Mouse (Mus musculus): ENCODE data around the gene Dennd4b.
"Not testable (repeated sequence)": the region's sequence is repeated elsewhere in the genome, so short reads cannot be mapped to it uniquely, and the experiment has no call there.

Gene Dennd4b

GRCm38 (mm10) chr3:90265034-90265931 is at the start of gene Dennd4b:
Gene Dennd4b, plus strand, starts transcription at chr3:90265185.
- in situ Hi-C loops (cut with MboI, MseI), result no loop called here

GRCm38 (mm10) chr3:90215825-90216380 is 49.1 kb upstream of the Dennd4b start:
- in situ Hi-C loops (cut with MboI, MseI), result loop anchor here (5.0 kb wide), 1 partner anchor 156 kb away; no protein-coding TSS in a partner anchor

- in situ Hi-C loops (cut with MboI, MseI), result no loop called here
These were observed 44.9 kb upstream of the Dennd4b start for GRCm38 (mm10) chr3:90220088-90220487.

GRCm38 (mm10) chr3:90220531-90220951 is 44.4 kb upstream of the Dennd4b start:
- in situ Hi-C loops (cut with MboI, MseI), result no loop called here

GRCm38 (mm10) chr3:90221123-90221522 is 43.9 kb upstream of the Dennd4b start:
- in situ Hi-C loops (cut with MboI, MseI), result no loop called here

- in situ Hi-C loops (cut with MboI, MseI), result no loop called here
These were observed 42.5 kb upstream of the Dennd4b start for GRCm38 (mm10) chr3:90222455-90222854.

- in situ Hi-C loops (cut with MboI, MseI), result no loop called here
These were observed 42.0 kb upstream of the Dennd4b start for GRCm38 (mm10) chr3:90222941-90223340.

- in situ Hi-C loops (cut with MboI, MseI), result no loop called here
These were observed 40.7 kb upstream of the Dennd4b start for GRCm38 (mm10) chr3:90224331-90224730.

- in situ Hi-C loops (cut with MboI, MseI), result no loop called here
These were observed 33.9 kb upstream of the Dennd4b start for GRCm38 (mm10) chr3:90231075-90231474.

- in situ Hi-C loops (cut with MboI, MseI), result no loop called here
These were observed 33.3 kb upstream of the Dennd4b start, which contains the start of gene Jtb for GRCm38 (mm10) chr3:90231507-90232333. Gene Jtb, plus strand, starts transcription at chr3:90231597.

GRCm38 (mm10) chr3:90241251-90241650 is 23.7 kb upstream of the Dennd4b start:
- in situ Hi-C loops (cut with MboI, MseI), result no loop called here

- in situ Hi-C loops (cut with MboI, MseI), result no loop called here
These were observed 23.2 kb upstream of the Dennd4b start for GRCm38 (mm10) chr3:90241669-90242358.

- in situ Hi-C loops (cut with MboI, MseI), result no loop called here
These were observed 21.8 kb upstream of the Dennd4b start, which contains the start of gene Creb3l4 for GRCm38 (mm10) chr3:90242984-90243775. Gene Creb3l4, minus strand, starts transcription at chr3:90243512.

GRCm38 (mm10) chr3:90245406-90245805 is 19.6 kb upstream of the Dennd4b start:
- in situ Hi-C loops (cut with MboI, MseI), result no loop called here

GRCm38 (mm10) chr3:90247630-90247959 is 17.4 kb upstream of the Dennd4b start:
- in situ Hi-C loops (cut with MboI, MseI), result no loop called here

- in situ Hi-C loops (cut with MboI, MseI), result no loop called here
These were observed 16.8 kb upstream of the Dennd4b start, which contains the start of gene Slc39a1 for GRCm38 (mm10) chr3:90247960-90248745. Gene Slc39a1, plus strand, starts transcription at chr3:90248172.

GRCm38 (mm10) chr3:90248746-90249100 is 16.3 kb upstream of the Dennd4b start:
- in situ Hi-C loops (cut with MboI, MseI), result no loop called here

GRCm38 (mm10) chr3:90250791-90251190 is 14.2 kb upstream of the Dennd4b start:
- in situ Hi-C loops (cut with MboI, MseI), result no loop called here

- in situ Hi-C loops (cut with MboI, MseI), result not testable (repeated sequence)
These were observed 13.2 kb upstream of the Dennd4b start for GRCm38 (mm10) chr3:90251731-90252226.

- in situ Hi-C loops (cut with MboI, MseI), result not testable (repeated sequence)
These were observed 12.3 kb upstream of the Dennd4b start for GRCm38 (mm10) chr3:90252659-90253058.
